Mouse (Mus musculus): ENCODE results near the gene Olfr727.

Olfr727 gene

GRCm38 (mm10) chr14:50122886-50123285, at the start of gene Olfr727:
TSS of gene Olfr727 (plus strand) at chr14:50123186.
- WGBS, result 86% methylated on average over 1 of the region's 1 CpGs

- WGBS, result 69% methylated on average over 1 of the region's 1 CpGs
Measured at GRCm38 (mm10) chr14:50090853-50091252, 32.1 kb upstream of the Olfr727 start, which contains the start of gene Olfr726. TSS of gene Olfr726 (minus strand) at chr14:50090953.

- 88% methylated on average over 5 of the region's 5 CpGs for WGBS
Measured at GRCm38 (mm10) chr14:50142580-50142979, 19.6 kb downstream of the Olfr727 start, which contains the start of gene Olfr728. TSS of gene Olfr728 (minus strand) at chr14:50142680.

GRCm38 (mm10) chr14:50152810-50153209, 29.8 kb downstream of the Olfr727 start, which contains the start of gene Olfr729:
TSS of gene Olfr729 (minus strand) at chr14:50152910.

All from cerebral cortex, adult 2 months (tissue).